Mouse (Mus musculus) liver, embryonic 15.5 days (tissue): ENCODE data around the gene Lhx5. TPM values are rescaled to one million over a fixed set of nuclear protein-coding genes. Genes with fewer than 3 reads are reported as not detected.
A peak's percentile ranks its signal among the peaks of the same experiment; 100 is the strongest.

ENCODE experiments used
- ATAC-seq: fragments of 200-750 bp; cut with Nextera tagmentation; 2 replicates; pipeline ENCODE4 v1.8.0; 2017; ENCODE audit warnings: moderate number of reproducible peaks, mild to moderate bottlenecking, moderate library complexity; ENCODE audit not compliant: insufficient read depth
- H3K27ac ChIP-seq: fragments of 300-500 bp; sonication (generic); replicated peaks from 2 replicates; pipeline ENCODE4 v1.5.1; 2015; ENCODE audit warnings: mild to moderate bottlenecking, inconsistent platforms
- H3K27me3 ChIP-seq: fragments of 300-500 bp; sonication (generic); 2 replicates; pipeline ENCODE4 v1.6.1; 2015; ENCODE audit warnings: mild to moderate bottlenecking, inconsistent platforms
- H3K36me3 ChIP-seq: fragments of 300-500 bp; sonication (generic); replicated peaks from 2 replicates; pipeline ENCODE4 v1.6.1; 2015; ENCODE audit warnings: moderate library complexity, mild to moderate bottlenecking, inconsistent platforms
- H3K4me1 ChIP-seq: fragments of 300-500 bp; sonication (generic); replicated peaks from 2 replicates; pipeline ENCODE4 v1.6.1; 2015; ENCODE audit warnings: inconsistent platforms
- H3K4me2 ChIP-seq: fragments of 300-500 bp; sonication (generic); 2 replicates; pipeline ENCODE4 v1.6.1; 2015; ENCODE audit warnings: moderate library complexity, mild to moderate bottlenecking, inconsistent platforms
- H3K4me3 ChIP-seq: fragments of 300-500 bp; sonication (generic); replicated peaks from 2 replicates; pipeline ENCODE4 v1.5.1; 2015; ENCODE audit warnings: mild to moderate bottlenecking, inconsistent platforms
- H3K9ac ChIP-seq: fragments of 300-500 bp; sonication (generic); 2 replicates; pipeline ENCODE4 v1.6.1; 2015; ENCODE audit warnings: moderate library complexity, mild to moderate bottlenecking, inconsistent platforms
- H3K9me3 ChIP-seq: fragments of 300-500 bp; sonication (generic); replicated peaks from 2 replicates; pipeline ENCODE4 v1.6.1; 2016; ENCODE audit warnings: inconsistent platforms
- WGBS: fragments of 180-500 bp; shearing (Covaris S2); methylation state at CpG from one replicate; pipeline ENCODE4 v1.1.7; 2015; ENCODE audit warnings: mixed read lengths; ENCODE audit not compliant: insufficient replicate concordance; 5-methylcytosine and 5-hydroxymethylcytosine counted together
- polyA plus RNA-seq: library from polyadenylated mRNA; unstranded; fragments of >200 nt; fragmentation: Nextera tagmentation; extraction: Ambion mirVana; gene quantifications from 2 replicates; pipeline ENCODE4 v1.2.1, GENCODE M21; 2015

Lhx5 gene
- polyA plus RNA-seq, 1 experiment from 2014 or later, result not detected

GRCm38 (mm10) chr5:120465860-120466259 lies 34.4 kb downstream of the Lhx5 start:
- ATAC-seq, result peak; percentile 27
- WGBS, result 39% methylated on average over 6 of the region's 6 CpGs
- H3K9ac ChIP-seq, result no peak overlapping the region

GRCm38 (mm10) chr5:120467026-120467425 lies 35.5 kb downstream of the Lhx5 start:
- peaks cover 11% of the 10 kb centered on the region for H3K27me3 ChIP-seq
- H3K9ac ChIP-seq, result no peak overlapping the region
- peaks cover 15% of the 10 kb centered on the region for H3K4me1 ChIP-seq
- H3K4me3 ChIP-seq, result 0 out of 2 replicates have a peak overlapping the region, but pooled peaks have one; percentile 20
- H3K4me2 ChIP-seq, result peak overlapping the region; percentile 37; the same call in 1 of the 2 replicates
- H3K27ac ChIP-seq, result no peak overlapping the region
- 19% methylated on average over 4 of the region's 4 CpGs for WGBS
- no peak for ATAC-seq
- H3K36me3 ChIP-seq, result no peaks in the 10 kb centered on the region
- no peaks in the 10 kb centered on the region for H3K9me3 ChIP-seq

More at GRCm38 (mm10) chr5:120465860-120466259, 34.4 kb downstream of the Lhx5 start:
- no peaks in the 10 kb centered on the region for H3K36me3 ChIP-seq
- H3K27me3 ChIP-seq, result peaks cover 23% of the 10 kb centered on the region
- no peaks in the 10 kb centered on the region for H3K9me3 ChIP-seq
- H3K4me2 ChIP-seq, result no peak overlapping the region
- H3K27ac ChIP-seq, result no peak overlapping the region
- H3K4me3 ChIP-seq, result no peak overlapping the region
- peaks cover 15% of the 10 kb centered on the region; the same call in 1 of the 2 replicates for H3K4me1 ChIP-seq

- H3K27ac ChIP-seq, result no peak overlapping the region
- peak; percentile 58 for ATAC-seq
- H3K27me3 ChIP-seq, result no peaks in the 10 kb centered on the region; the same call in 1 of the 2 replicates
- WGBS, result 54% methylated on average over 5 of the region's 5 CpGs
- H3K9ac ChIP-seq, result no peak overlapping the region
- peaks cover 15% of the 10 kb centered on the region for H3K4me1 ChIP-seq
- no peaks in the 10 kb centered on the region for H3K9me3 ChIP-seq
- no peak overlapping the region for H3K4me2 ChIP-seq
- no peak overlapping the region for H3K4me3 ChIP-seq
- H3K36me3 ChIP-seq, result no peaks in the 10 kb centered on the region
These were observed 36.8 kb downstream of the Lhx5 start for GRCm38 (mm10) chr5:120468336-120468735.

- Histone ChIP-seq H3K27me3 (no peaks in the 10 kb centered on the region; the same call in 1 of the 2 replicates), H3K4me3 (no peak overlapping the region), H3K4me1 (peaks cover 15% of the 10 kb centered on the region), H3K9me3 (no peaks in the 10 kb centered on the region), H3K27ac (no peak overlapping the region), H3K36me3 (no peaks in the 10 kb centered on the region), H3K4me2 (no peak overlapping the region), H3K9ac (no peak overlapping the region)
- 65% methylated on average over 6 of the region's 6 CpGs for WGBS
- ATAC-seq, result 0 out of 2 replicates have a peak, but pooled peaks have one; percentile 9
These were observed 37.3 kb downstream of the Lhx5 start for GRCm38 (mm10) chr5:120468830-120469229.

GRCm38 (mm10) chr5:120471538-120471937 lies 40.0 kb downstream of the Lhx5 start:
- Histone ChIP-seq H3K36me3 (no peaks in the 10 kb centered on the region), H3K9me3 (no peaks in the 10 kb centered on the region), H3K9ac (no peak overlapping the region), H3K4me2 (no peak overlapping the region), H3K4me3 (no peak overlapping the region), H3K4me1 (peaks cover 12% of the 10 kb centered on the region; the same call in 1 of the 2 replicates), H3K27me3 (peaks cover 19% of the 10 kb centered on the region), H3K27ac (no peak overlapping the region)
- peak; percentile 63 for ATAC-seq
- 42% methylated on average over 4 of the region's 4 CpGs for WGBS

- H3K4me2 ChIP-seq, result no peak within 1 kb of the TSS
- no peak within 1 kb of the TSS for H3K4me3 ChIP-seq
- no peak for ATAC-seq
- peaks cover 31% of the 10 kb centered on the region for H3K27me3 ChIP-seq
- peaks cover 3% of the 10 kb centered on the region; the same call in 1 of the 2 replicates for H3K4me1 ChIP-seq
- H3K9me3 ChIP-seq, result no peaks in the 10 kb centered on the region
- H3K9ac ChIP-seq, result no peak within 1 kb of the TSS
- 44% methylated on average over 8 of the region's 8 CpGs for WGBS
- no peaks in the 10 kb centered on the region for H3K36me3 ChIP-seq
- no peak within 1 kb of the TSS for H3K27ac ChIP-seq
These were observed 41.3 kb downstream of the Lhx5 start, which contains the start of gene Sdsl for GRCm38 (mm10) chr5:120472770-120473169. Gene Sdsl (minus strand): TSS chr5:120472810.

GRCm38 (mm10) chr5:120473361-120473760 lies 41.9 kb downstream of the Lhx5 start:
- no peak overlapping the region for H3K27ac ChIP-seq
- H3K36me3 ChIP-seq, result no peaks in the 10 kb centered on the region
- peaks cover 3% of the 10 kb centered on the region; the same call in 1 of the 2 replicates for H3K4me1 ChIP-seq
- H3K27me3 ChIP-seq, result peaks cover 37% of the 10 kb centered on the region
- H3K4me3 ChIP-seq, result no peak overlapping the region
- H3K9me3 ChIP-seq, result no peaks in the 10 kb centered on the region
- H3K9ac ChIP-seq, result no peak overlapping the region
- 52% methylated on average over 2 of the region's 2 CpGs for WGBS
- H3K4me2 ChIP-seq, result no peak overlapping the region
- ATAC-seq, result no peak

GRCm38 (mm10) chr5:120475861-120476260 lies 44.4 kb downstream of the Lhx5 start:
- no peak overlapping the region for H3K9ac ChIP-seq
- no peaks in the 10 kb centered on the region for H3K36me3 ChIP-seq
- ATAC-seq, result no peak

GRCm38 (mm10) chr5:120476296-120476695 lies 44.8 kb downstream of the Lhx5 start, which contains the start of gene Sds:
Gene Sds (plus strand): TSS chr5:120476526.
- Histone ChIP-seq H3K27me3 (peaks cover 53% of the 10 kb centered on the region), H3K27ac (no peak within 1 kb of the TSS)

More at GRCm38 (mm10) chr5:120475861-120476260, 44.4 kb downstream of the Lhx5 start:
- Histone ChIP-seq H3K9me3 (no peaks in the 10 kb centered on the region), H3K4me1 (no peaks in the 10 kb centered on the region; the same call in 1 of the 2 replicates), H3K4me2 (no peak overlapping the region), H3K27ac (no peak overlapping the region), H3K27me3 (peaks cover 49% of the 10 kb centered on the region), H3K4me3 (no peak overlapping the region)
- WGBS, result 43% methylated on average over 8 of the region's 8 CpGs

GRCm38 (mm10) chr5:120477993-120478392 lies 46.5 kb downstream of the Lhx5 start:
- H3K4me3 ChIP-seq, result no peak overlapping the region
- H3K9me3 ChIP-seq, result no peaks in the 10 kb centered on the region
- H3K36me3 ChIP-seq, result no peaks in the 10 kb centered on the region
- WGBS, result 68% methylated on average over 5 of the region's 5 CpGs
- no peak for ATAC-seq
- H3K27ac ChIP-seq, result no peak overlapping the region
- H3K4me2 ChIP-seq, result no peak overlapping the region
- H3K27me3 ChIP-seq, result peaks cover 57% of the 10 kb centered on the region
- no peak overlapping the region for H3K9ac ChIP-seq
- no peaks in the 10 kb centered on the region for H3K4me1 ChIP-seq

More at GRCm38 (mm10) chr5:120476296-120476695, 44.8 kb downstream of the Lhx5 start, which contains the start of gene Sds:
- Histone ChIP-seq H3K4me1 (no peaks in the 10 kb centered on the region; the same call in 1 of the 2 replicates), H3K9ac (no peak within 1 kb of the TSS), H3K4me3 (no peak within 1 kb of the TSS), H3K9me3 (no peaks in the 10 kb centered on the region), H3K4me2 (no peak within 1 kb of the TSS), H3K36me3 (no peaks in the 10 kb centered on the region)
- 17% methylated on average over 13 of the region's 13 CpGs for WGBS
- no peak for ATAC-seq

- H3K27ac ChIP-seq, result no peak overlapping the region
- no peak overlapping the region for H3K4me3 ChIP-seq
- H3K27me3 ChIP-seq, result peaks cover 51% of the 10 kb centered on the region
- H3K4me1 ChIP-seq, result no peaks in the 10 kb centered on the region
- H3K36me3 ChIP-seq, result no peaks in the 10 kb centered on the region
- H3K9ac ChIP-seq, result no peak overlapping the region
- WGBS, result 43% methylated on average over 4 of the region's 4 CpGs
- no peak for ATAC-seq
- no peaks in the 10 kb centered on the region for H3K9me3 ChIP-seq
- no peak overlapping the region for H3K4me2 ChIP-seq
These were observed 48.0 kb downstream of the Lhx5 start for GRCm38 (mm10) chr5:120479538-120479937.
